Mouse (Mus musculus): ENCODE results near the gene Kcng4. TPM values are rescaled to one million over a fixed set of nuclear protein-coding genes. Genes with fewer than 3 reads are reported as not detected.

Kcng4 gene
- polyA plus RNA-seq, 1 experiment from 2014 or later = 0.43 TPM

DNA sequence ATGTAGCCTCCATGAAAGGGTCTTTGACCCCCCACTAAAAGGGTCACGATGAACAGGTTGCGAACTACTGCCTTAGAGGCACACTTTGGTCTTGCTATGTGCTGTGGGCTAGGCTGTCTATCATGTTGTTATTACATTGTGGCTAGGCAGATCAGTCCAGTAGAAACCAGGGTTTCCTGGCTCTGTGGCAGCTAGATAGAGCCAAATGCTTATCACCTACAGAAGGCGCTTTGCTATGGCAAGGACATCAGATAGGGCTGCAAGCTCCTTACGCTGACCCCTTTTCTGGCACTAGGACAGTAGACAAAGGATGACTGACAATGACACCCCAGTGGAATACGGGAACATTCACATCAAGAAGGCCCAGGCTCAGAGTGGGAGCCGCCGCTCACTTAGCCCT is 8.3 kb downstream of the Kcng4 start:
- Histone ChIP-seq H3K27me3 (no peaks in the 10 kb centered on the region), H3K9ac (no peak overlapping the region), H3K4me3 (replicated peaks) (no peak overlapping the region), H3K4me1 (0 out of 2 replicates have a peak, but pooled peaks cover 5% of the 10 kb centered on the region), H3K36me3 (no peaks in the 10 kb centered on the region), H3K9me3 (replicated peaks) (no peaks in the 10 kb centered on the region), H3K4me2 (replicated peaks) (no peak overlapping the region), H3K27ac (replicated peaks) (no peak overlapping the region)
- ATAC-seq (ENCODE audit: insufficient number of reproducible peaks, low FRiP score, low TSS enrichment, low read depth) = no peak
- WGBS = 83% methylated on average over 7 of the region's 7 CpGs

DNA sequence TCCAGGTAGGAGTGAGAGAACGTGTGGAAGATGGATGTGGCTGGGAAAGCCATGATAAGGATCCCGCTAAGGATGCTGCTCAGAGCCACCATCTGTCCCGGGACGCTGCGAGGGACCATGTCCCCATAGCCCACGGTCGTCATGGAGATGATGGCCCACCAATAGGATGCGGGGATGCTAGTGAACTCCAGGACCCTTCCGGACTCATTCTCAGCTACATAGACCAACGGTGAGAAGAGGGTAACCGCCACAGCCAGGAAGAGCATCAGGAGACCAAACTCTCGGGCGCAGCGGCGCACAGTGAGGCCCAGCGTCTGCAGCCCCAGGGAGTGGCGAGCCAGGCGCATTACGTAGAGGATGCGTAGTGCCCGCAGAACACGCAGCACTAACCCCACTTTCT is 9.7 kb downstream of the Kcng4 start:
- Histone ChIP-seq H3K9me3 (replicated peaks) (no peaks in the 10 kb centered on the region), H3K27me3 (no peaks in the 10 kb centered on the region), H3K9ac (no peak overlapping the region), H3K4me3 (replicated peaks) (no peak overlapping the region), H3K4me1 (0 out of 2 replicates have a peak, but pooled peaks cover 5% of the 10 kb centered on the region), H3K27ac (replicated peaks) (no peak overlapping the region), H3K4me2 (replicated peaks) (no peak overlapping the region), H3K36me3 (no peaks in the 10 kb centered on the region)
- WGBS = 86% methylated on average over 22 of the region's 22 CpGs
- no peak for ATAC-seq (ENCODE audit: insufficient number of reproducible peaks, low FRiP score, low TSS enrichment, low read depth)

DNA sequence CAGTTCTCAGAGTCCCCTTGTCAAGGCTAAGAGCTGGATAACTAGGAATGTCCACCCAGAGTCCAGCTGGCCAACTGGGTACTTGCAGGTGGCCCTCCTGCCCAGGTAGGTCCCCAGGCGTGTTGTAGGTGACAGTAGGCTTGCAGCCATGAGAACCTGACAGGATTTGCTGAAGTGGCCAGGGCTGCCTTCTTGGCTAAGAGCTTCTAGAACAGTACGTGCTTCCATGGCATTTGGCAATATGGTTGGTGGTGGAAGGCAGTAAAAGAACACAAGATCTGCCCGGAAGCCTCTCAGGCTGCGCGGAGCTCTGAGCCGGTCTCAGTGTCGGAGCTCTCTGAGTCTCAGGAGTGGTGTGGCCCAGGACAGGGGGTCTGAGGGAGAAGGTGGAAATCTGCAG is 10.6 kb downstream of the Kcng4 start:
- Histone ChIP-seq H3K9ac (no peak overlapping the region), H3K4me2 (replicated peaks) (no peak overlapping the region), H3K27me3 (no peaks in the 10 kb centered on the region), H3K4me3 (replicated peaks) (no peak overlapping the region), H3K36me3 (no peaks in the 10 kb centered on the region), H3K9me3 (replicated peaks) (no peaks in the 10 kb centered on the region), H3K4me1 (0 out of 2 replicates have a peak, but pooled peaks cover 5% of the 10 kb centered on the region), H3K27ac (replicated peaks) (no peak overlapping the region)
- WGBS = 88% methylated on average over 7 of the region's 7 CpGs
- no peak for ATAC-seq (ENCODE audit: insufficient number of reproducible peaks, low FRiP score, low TSS enrichment, low read depth)

DNA sequence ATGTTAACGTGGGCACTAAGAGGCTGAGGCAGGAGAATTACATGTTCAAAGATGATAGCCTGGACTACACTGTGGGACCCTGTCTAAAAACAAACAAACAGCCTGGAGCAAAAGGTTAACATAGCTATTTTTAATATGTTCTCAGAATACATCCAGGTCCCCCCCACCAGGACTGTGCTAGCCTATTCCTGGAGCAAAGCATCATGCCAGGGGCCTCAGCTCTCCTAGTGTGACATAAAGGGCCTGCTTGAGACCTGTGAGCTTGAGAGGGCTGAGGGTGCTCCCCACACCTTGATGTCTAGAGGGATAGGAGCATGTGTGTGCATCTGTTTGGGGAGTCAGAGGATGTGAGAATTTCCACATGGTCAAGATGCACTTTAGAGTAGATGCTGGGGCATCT is 11.7 kb downstream of the Kcng4 start:
- Histone ChIP-seq H3K27ac (replicated peaks) (no peak overlapping the region), H3K4me2 (replicated peaks) (no peak overlapping the region), H3K4me1 (0 out of 2 replicates have a peak, but pooled peaks cover 5% of the 10 kb centered on the region), H3K4me3 (replicated peaks) (no peak overlapping the region), H3K36me3 (no peaks in the 10 kb centered on the region), H3K9me3 (replicated peaks) (no peaks in the 10 kb centered on the region), H3K9ac (no peak overlapping the region), H3K27me3 (no peaks in the 10 kb centered on the region)
- WGBS = 75% methylated on average over 1 of the region's 1 CpGs
- no peak for ATAC-seq (ENCODE audit: insufficient number of reproducible peaks, low FRiP score, low TSS enrichment, low read depth)

DNA sequence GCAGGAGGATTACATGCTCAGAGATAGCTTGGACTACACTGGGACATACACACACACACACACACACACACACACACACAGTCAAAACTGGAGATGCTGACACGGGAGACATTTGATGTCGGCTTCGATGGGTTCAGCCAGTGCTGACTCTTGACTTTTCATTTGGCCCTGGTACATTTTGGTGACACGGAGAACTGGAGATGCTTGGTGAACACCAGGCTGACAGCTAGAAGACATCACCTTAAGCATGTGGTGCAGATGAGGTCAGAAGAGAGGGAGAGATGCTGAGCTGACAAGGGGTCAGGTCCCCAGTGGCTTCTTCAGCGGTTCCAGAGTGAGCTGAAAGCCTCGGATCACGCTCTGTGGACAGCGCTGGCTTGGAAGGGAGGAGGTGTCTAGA is 12.4 kb downstream of the Kcng4 start:
- H3K27ac ChIP-seq (replicated peaks) = no peak overlapping the region
- ATAC-seq (ENCODE audit: insufficient number of reproducible peaks, low FRiP score, low TSS enrichment, low read depth) = no peak
- no peak overlapping the region for H3K4me2 ChIP-seq (replicated peaks)
- H3K9me3 ChIP-seq (replicated peaks) = no peaks in the 10 kb centered on the region
- no peaks in the 10 kb centered on the region for H3K27me3 ChIP-seq
- 82% methylated on average over 8 of the region's 8 CpGs for WGBS
- H3K36me3 ChIP-seq = no peaks in the 10 kb centered on the region
- H3K4me1 ChIP-seq = 0 out of 2 replicates have a peak, but pooled peaks cover 5% of the 10 kb centered on the region
- H3K4me3 ChIP-seq (replicated peaks) = no peak overlapping the region
- no peak overlapping the region for H3K9ac ChIP-seq

DNA sequence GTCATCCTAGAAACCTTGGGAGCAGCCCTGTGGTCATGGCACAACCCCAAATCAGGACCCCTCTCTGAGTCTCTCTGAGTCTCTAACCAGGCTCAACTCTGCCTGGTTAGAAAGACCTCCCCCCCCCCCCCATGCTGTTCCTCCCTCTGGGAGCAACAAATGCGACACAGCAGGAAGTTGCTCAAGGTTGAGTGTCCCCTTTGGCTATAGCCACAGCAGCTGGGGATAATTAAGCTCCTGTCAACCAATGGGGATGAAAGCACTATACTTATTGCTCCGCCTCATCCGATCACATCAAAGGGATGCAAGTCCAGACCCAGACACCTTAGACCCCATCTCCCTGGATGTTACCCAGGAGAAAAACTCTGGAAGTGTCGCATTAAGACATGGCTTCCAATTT is 12.9 kb downstream of the Kcng4 start:
- ATAC-seq (ENCODE audit: insufficient number of reproducible peaks, low FRiP score, low TSS enrichment, low read depth) = no peak
- no peaks in the 10 kb centered on the region for H3K36me3 ChIP-seq
- 27% methylated on average over 4 of the region's 4 CpGs for WGBS
- 0 out of 2 replicates have a peak, but pooled peaks cover under 1% of the 10 kb centered on the region for H3K4me1 ChIP-seq
- no peak overlapping the region for H3K4me3 ChIP-seq (replicated peaks)
- no peak overlapping the region for H3K4me2 ChIP-seq (replicated peaks)
- no peaks in the 10 kb centered on the region for H3K9me3 ChIP-seq (replicated peaks)
- no peak overlapping the region for H3K9ac ChIP-seq
- no peak overlapping the region for H3K27ac ChIP-seq (replicated peaks)
- H3K27me3 ChIP-seq = no peaks in the 10 kb centered on the region

DNA sequence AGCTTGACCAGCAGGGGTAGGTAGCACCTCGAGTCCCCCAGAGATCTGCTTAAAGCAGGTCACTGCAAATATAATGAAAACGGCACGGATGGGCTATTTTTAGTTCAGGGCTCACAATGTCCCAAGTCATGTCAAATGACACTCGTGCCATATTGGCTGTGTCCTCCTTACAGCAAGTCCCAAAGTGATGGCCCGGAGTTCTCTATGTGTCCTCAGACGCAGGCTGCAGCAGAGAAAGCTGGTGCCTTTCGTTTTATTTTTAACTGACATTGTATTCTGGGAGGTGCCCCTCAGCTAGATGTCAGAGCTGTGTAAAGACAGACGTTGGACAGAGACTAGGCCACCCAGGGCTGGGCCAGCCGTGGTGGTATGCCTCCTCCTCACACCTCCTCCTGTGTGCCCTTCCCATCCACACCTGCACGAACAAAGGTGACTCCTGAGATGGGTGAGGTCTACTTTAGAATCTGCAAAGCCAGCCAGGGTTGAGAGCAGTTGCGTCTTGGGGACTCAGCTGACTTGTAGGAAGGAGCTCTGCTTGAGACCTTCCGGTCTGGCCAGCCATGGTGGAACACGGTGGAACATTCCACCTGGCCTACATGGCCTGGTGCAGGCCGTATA is 14.5 kb downstream of the Kcng4 start:
- no peaks in the 10 kb centered on the region for H3K9me3 ChIP-seq (replicated peaks)
- 81% methylated on average over 14 of the region's 14 CpGs for WGBS
- no peaks in the 10 kb centered on the region for H3K36me3 ChIP-seq
- H3K4me1 ChIP-seq = no peaks in the 10 kb centered on the region
- ATAC-seq (ENCODE audit: insufficient number of reproducible peaks, low FRiP score, low TSS enrichment, low read depth) = no peak
- H3K4me2 ChIP-seq (replicated peaks) = no peak overlapping the region
- H3K27me3 ChIP-seq = no peaks in the 10 kb centered on the region
- no peak overlapping the region for H3K9ac ChIP-seq
- no peak overlapping the region for H3K27ac ChIP-seq (replicated peaks)
- H3K4me3 ChIP-seq (replicated peaks) = no peak overlapping the region

DNA sequence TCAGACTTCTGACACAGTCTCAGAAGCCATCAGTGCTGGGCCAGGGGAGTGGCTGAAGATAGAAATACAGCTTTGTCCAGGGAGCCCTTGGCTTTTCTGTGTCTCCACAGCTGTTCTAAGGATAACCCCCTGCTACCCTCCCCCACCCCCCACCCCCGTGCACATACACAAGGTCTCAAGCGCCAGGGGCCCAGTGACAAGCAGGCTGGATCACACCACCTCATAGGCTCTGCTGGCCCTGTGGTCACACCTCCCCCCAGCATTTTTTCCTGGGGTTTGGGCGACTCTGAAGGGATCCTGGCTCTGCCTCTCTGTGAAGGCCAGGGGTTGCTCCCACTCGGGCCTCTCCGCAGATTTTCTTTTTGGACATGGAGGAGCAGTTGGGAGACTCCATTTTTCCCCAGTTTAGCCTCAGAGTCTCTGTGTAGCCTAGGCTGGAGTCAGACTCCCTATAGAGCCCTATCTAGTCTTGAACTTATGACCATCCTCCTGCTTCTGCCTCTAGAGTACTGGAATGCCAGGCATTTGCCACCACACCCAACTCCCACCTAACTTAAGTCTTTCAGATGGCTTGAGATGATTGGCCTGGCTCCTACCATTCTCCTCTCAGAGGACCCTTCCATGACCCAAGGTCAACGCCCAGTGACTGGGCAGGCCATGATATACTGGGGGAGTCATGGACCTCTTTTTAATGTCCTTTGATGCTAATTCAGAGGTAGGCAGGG is 15.2 kb downstream of the Kcng4 start:
- no peaks in the 10 kb centered on the region for H3K4me1 ChIP-seq
- WGBS = 58% methylated on average over 6 of the region's 6 CpGs
- no peaks in the 10 kb centered on the region for H3K27me3 ChIP-seq
- no peak overlapping the region for H3K4me2 ChIP-seq (replicated peaks)
- H3K9me3 ChIP-seq (replicated peaks) = no peaks in the 10 kb centered on the region
- no peak for ATAC-seq (ENCODE audit: insufficient number of reproducible peaks, low FRiP score, low TSS enrichment, low read depth)
- no peak overlapping the region for H3K4me3 ChIP-seq (replicated peaks)
- no peaks in the 10 kb centered on the region for H3K36me3 ChIP-seq
- H3K27ac ChIP-seq (replicated peaks) = no peak overlapping the region
- no peak overlapping the region for H3K9ac ChIP-seq

DNA sequence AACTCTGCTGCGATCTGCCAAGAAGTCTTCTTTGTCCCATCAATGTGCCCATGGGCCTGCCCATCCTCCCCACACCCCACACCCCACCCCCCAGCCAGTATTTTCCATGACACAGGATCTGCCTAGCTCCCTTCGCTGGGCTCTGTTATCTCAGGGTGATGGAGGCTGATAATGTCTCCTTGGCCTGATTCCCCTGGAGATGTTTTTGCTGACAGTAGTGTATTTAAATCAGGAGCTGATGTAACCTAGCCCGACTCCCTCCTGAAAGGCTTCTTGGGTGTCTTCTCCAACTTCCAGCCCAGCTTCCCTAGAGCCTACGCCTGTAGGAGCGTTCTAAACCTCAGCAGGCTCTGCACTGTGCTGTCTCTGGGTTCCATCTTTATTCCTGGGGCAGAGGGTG is 16.6 kb downstream of the Kcng4 start:
- no peaks in the 10 kb centered on the region for H3K36me3 ChIP-seq

DNA sequence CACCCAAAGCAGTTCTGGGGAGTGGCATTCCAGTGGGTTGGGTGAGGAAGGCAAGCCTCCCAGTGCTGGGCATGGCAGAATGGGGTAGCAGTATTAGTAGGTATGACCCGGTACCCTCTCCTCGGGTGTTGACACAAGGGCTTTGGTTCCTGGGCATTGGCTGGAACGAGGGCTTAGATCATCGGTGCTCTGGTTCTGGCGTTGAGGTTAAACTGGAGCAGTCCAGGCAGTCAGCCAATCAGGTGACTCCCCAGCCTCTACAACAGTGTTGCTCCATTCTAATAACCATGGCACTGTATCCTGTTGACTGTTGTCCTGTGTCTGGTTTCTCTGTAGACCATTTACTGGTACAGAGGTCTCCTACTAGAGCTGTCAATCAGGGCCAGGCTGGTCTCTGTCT is 17.9 kb downstream of the Kcng4 start:
- Histone ChIP-seq H3K4me3 (replicated peaks) (no peak overlapping the region), H3K27me3 (peaks cover 5% of the 10 kb centered on the region; the same call in 1 of the 2 replicates), H3K36me3 (no peaks in the 10 kb centered on the region), H3K9me3 (replicated peaks) (no peaks in the 10 kb centered on the region), H3K4me2 (replicated peaks) (no peak overlapping the region), H3K9ac (no peak overlapping the region), H3K4me1 (no peaks in the 10 kb centered on the region), H3K27ac (replicated peaks) (no peak overlapping the region)
- WGBS = 87% methylated on average over 5 of the region's 5 CpGs
- no peak for ATAC-seq (ENCODE audit: insufficient number of reproducible peaks, low FRiP score, low TSS enrichment, low read depth)

More for the DNA sequence above, 16.6 kb downstream of the Kcng4 start:
- no peak overlapping the region for H3K4me2 ChIP-seq (replicated peaks)
- no peaks in the 10 kb centered on the region for H3K4me1 ChIP-seq
- no peak overlapping the region for H3K27ac ChIP-seq (replicated peaks)
- no peak for ATAC-seq (ENCODE audit: insufficient number of reproducible peaks, low FRiP score, low TSS enrichment, low read depth)
- peaks cover 5% of the 10 kb centered on the region; the same call in 1 of the 2 replicates for H3K27me3 ChIP-seq
- no peak overlapping the region for H3K9ac ChIP-seq
- H3K4me3 ChIP-seq (replicated peaks) = no peak overlapping the region
- H3K9me3 ChIP-seq (replicated peaks) = no peaks in the 10 kb centered on the region
- 69% methylated on average over 5 of the region's 5 CpGs for WGBS

DNA sequence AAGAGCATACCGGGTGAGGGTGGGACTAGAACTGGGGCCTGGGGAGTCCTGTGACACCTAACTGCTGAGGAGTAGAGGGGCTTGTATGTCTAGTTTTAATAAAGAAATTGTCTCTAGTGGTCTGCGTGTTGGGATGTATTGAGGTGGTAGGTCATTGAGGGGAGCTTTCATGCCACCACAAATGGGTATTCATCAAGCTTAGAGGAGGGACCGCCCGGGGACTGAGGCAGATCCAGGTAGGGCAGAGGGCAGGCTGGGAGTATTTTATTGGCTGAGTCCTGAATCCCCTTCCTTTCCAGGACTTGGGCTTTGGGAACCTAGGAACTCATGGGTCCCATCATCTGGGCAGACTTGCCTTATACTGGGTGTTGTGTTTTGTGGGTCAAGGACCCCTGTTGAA is 18.7 kb downstream of the Kcng4 start:
- Histone ChIP-seq H3K4me1 (no peaks in the 10 kb centered on the region), H3K4me2 (replicated peaks) (no peak overlapping the region), H3K9ac (no peak overlapping the region), H3K36me3 (no peaks in the 10 kb centered on the region), H3K9me3 (replicated peaks) (no peaks in the 10 kb centered on the region), H3K27ac (replicated peaks) (no peak overlapping the region), H3K4me3 (replicated peaks) (no peak overlapping the region), H3K27me3 (peaks cover 5% of the 10 kb centered on the region; the same call in 1 of the 2 replicates)
- 89% methylated on average over 4 of the region's 4 CpGs for WGBS
- no peak for ATAC-seq (ENCODE audit: insufficient number of reproducible peaks, low FRiP score, low TSS enrichment, low read depth)
